ENCODE assay signal across 13 mouse cellular contexts in the genomic region with DNA sequence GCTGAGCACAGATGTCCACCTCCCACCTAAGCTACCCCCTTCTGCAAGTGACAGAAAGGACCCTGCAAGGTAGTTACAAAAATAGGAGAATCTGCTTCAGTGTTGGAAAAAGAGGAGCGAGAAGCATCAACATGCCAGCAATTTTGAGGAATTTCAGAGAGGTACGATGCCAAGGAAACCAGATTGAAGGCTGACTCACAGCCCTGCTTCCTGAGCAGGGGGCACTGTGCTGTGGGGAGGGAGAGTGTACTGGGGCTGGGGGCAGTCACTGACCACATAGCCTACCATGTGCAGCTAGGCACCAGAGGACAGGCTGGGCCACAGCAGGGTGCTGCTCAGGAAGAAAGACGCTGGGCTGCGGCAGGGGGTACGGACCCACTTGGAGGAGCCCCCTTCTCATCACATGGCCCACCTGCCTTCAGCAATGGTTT.
DNase-seq lines count a peak whose midpoint lies in the region; ATAC-seq lines count a peak whose summit lies in the region.
"Had no signal": no experiment of that assay in that cellular context is flagged by ENCODE, and none has a peak within 500 bp of the region (broad histone marks: within the 10 kb centered on the region; RNA-seq: fewer than 3 reads in every experiment).

No protein-coding gene starts in this region.

- intact Hi-C loops in left cerebral cortex, postnatal 14 days (cut with DNase I): no loop called here

- no peaks in the 10 kb centered on the region for H3K9me3 ChIP-seq in forebrain, embryonic 10.5 days
- H3K9me3 ChIP-seq in forebrain, embryonic 16.5 days (ENCODE audit: control insufficient read depth, low read length): no peaks in the 10 kb centered on the region
- no peaks in the 10 kb centered on the region for H3K9me3 ChIP-seq in hindbrain, embryonic 15.5 days
- no peaks in the 10 kb centered on the region for H3K9me3 ChIP-seq in kidney, embryonic 16.5 days (ENCODE audit: low read length)
- H3K9me3 ChIP-seq: heart, embryonic 12.5 days; liver, embryonic 12.5 days had no signal

- H3K27ac ChIP-seq in forebrain, embryonic 10.5 days: peak overlapping the region; percentile 40; the same call in 1 of the 2 replicates
- H3K27ac ChIP-seq in forebrain, embryonic 16.5 days (ENCODE audit: low read length): no peak overlapping the region
- H3K27ac ChIP-seq in hindbrain, embryonic 15.5 days (replicated peaks): 0 out of 2 replicates have a peak overlapping the region, but pooled peaks have one; percentile 20
- no peak overlapping the region for H3K27ac ChIP-seq in kidney, embryonic 16.5 days (ENCODE audit: low read length)
- H3K27ac ChIP-seq: liver, embryonic 12.5 days had no signal

- no peaks in the 10 kb centered on the region for H3K36me3 ChIP-seq in forebrain, embryonic 10.5 days (replicated peaks)
- H3K36me3 ChIP-seq in forebrain, embryonic 16.5 days (ENCODE audit: control insufficient read depth, insufficient read depth): no peaks in the 10 kb centered on the region
- H3K36me3 ChIP-seq in hindbrain, embryonic 15.5 days: no peaks in the 10 kb centered on the region
- H3K36me3 ChIP-seq in kidney, embryonic 16.5 days (ENCODE audit: insufficient read depth, low read length): no peaks in the 10 kb centered on the region
- H3K36me3 ChIP-seq: heart, embryonic 12.5 days; liver, embryonic 12.5 days had no signal

- H3K27me3 ChIP-seq in forebrain, embryonic 10.5 days (ENCODE audit: poor library complexity, severe bottlenecking): no peaks in the 10 kb centered on the region
- H3K27me3 ChIP-seq in forebrain, embryonic 16.5 days (replicated peaks; ENCODE audit: control insufficient read depth, insufficient read depth, low read length): no peaks in the 10 kb centered on the region
- H3K27me3 ChIP-seq in hindbrain, embryonic 15.5 days: no peaks in the 10 kb centered on the region
- no peaks in the 10 kb centered on the region for H3K27me3 ChIP-seq in kidney, embryonic 16.5 days (ENCODE audit: insufficient read depth, low read length)

- ATAC-seq in forebrain, embryonic 16.5 days: no peak
- ATAC-seq in hindbrain, embryonic 15.5 days (ENCODE audit: low FRiP score, low read depth): no peak
- ATAC-seq in erythroblast, adult 5-6 weeks (replicated peaks; ENCODE audit: low FRiP score, poor library complexity, severe bottlenecking): no peak
- ATAC-seq in kidney, embryonic 16.5 days (ENCODE audit: low FRiP score, low TSS enrichment): no peak
- ATAC-seq: liver, embryonic 12.5 days had no signal

- H3K9ac ChIP-seq in forebrain, embryonic 16.5 days (replicated peaks; ENCODE audit: low read depth, low read length): no peak overlapping the region
- H3K9ac ChIP-seq in hindbrain, embryonic 15.5 days: no peak overlapping the region
- no peak overlapping the region for H3K9ac ChIP-seq in kidney, embryonic 16.5 days (replicated peaks; ENCODE audit: low read length)
- H3K9ac ChIP-seq: heart, embryonic 12.5 days; liver, embryonic 12.5 days had no signal

- no peak overlapping the region for H3K4me2 ChIP-seq in forebrain, embryonic 16.5 days (ENCODE audit: low read length)
- H3K4me2 ChIP-seq in hindbrain, embryonic 15.5 days: no peak overlapping the region
- no peak overlapping the region for H3K4me2 ChIP-seq in kidney, embryonic 16.5 days (replicated peaks; ENCODE audit: low read depth, low read length)
- H3K4me2 ChIP-seq: heart, embryonic 12.5 days; liver, embryonic 12.5 days had no signal

- peaks cover 28% of the 10 kb centered on the region for H3K4me1 ChIP-seq in forebrain, embryonic 10.5 days
- peaks cover 5% of the 10 kb centered on the region; the same call in 1 of the 2 replicates for H3K4me1 ChIP-seq in forebrain, embryonic 16.5 days (replicated peaks; ENCODE audit: control insufficient read depth, insufficient read depth, low read length)
- H3K4me1 ChIP-seq in hindbrain, embryonic 15.5 days (replicated peaks): peaks cover 18% of the 10 kb centered on the region
- H3K4me1 ChIP-seq in kidney, embryonic 16.5 days (ENCODE audit: insufficient read depth, low read length): peaks cover 4% of the 10 kb centered on the region; the same call in 1 of the 2 replicates

- H3K4me3 ChIP-seq in forebrain, embryonic 10.5 days: no peak overlapping the region
- H3K4me3 ChIP-seq in forebrain, embryonic 16.5 days (replicated peaks; ENCODE audit: low read length): no peak overlapping the region
- no peak overlapping the region for H3K4me3 ChIP-seq in hindbrain, embryonic 15.5 days
- H3K4me3 ChIP-seq in kidney, embryonic 16.5 days (ENCODE audit: low read length): no peak overlapping the region
- H3K4me3 ChIP-seq: erythroblast, embryonic 14.5 days; heart, embryonic 12.5 days; liver, embryonic 12.5 days had no signal

- 80% methylated on average over 5 of the region's 5 CpGs for WGBS in forebrain, embryonic 10.5 days
- 63% methylated on average over 5 of the region's 5 CpGs for WGBS in forebrain, embryonic 16.5 days
- 75% methylated on average over 5 of the region's 5 CpGs for WGBS in hindbrain, embryonic 15.5 days
- WGBS in kidney, embryonic 16.5 days: 83% methylated on average over 5 of the region's 5 CpGs

- DNase-seq in forebrain, embryonic 10.5 days (ENCODE audit: extremely low spot score, low spot score): no peak
- peak; percentile 51 for DNase-seq in left cerebral cortex, adult 11 months (ENCODE audit: low spot score)
- no peak for DNase-seq in left cerebral cortex, postnatal 14 days (ENCODE audit: low spot score in 2 of 2)
- DNase-seq in cerebellum, adult 18-20 months: peak; percentile 50 to 57
- DNase-seq: kidney, adult 8-10 months; spleen, adult 18-20 months had no signal

Comparison
In these comparisons a context has a peak if more than half of its experiments do, and no peak if none do; other contexts are left out.
1. DNase-seq: peak in left cerebral cortex, adult 11 months (single experiment) and cerebellum, adult 18-20 months (2 of 2); none in forebrain, embryonic 10.5 days (single experiment) and left cerebral cortex, postnatal 14 days (0 of 2).
2. H3K27ac ChIP-seq: peak in forebrain, embryonic 10.5 days (single experiment) and hindbrain, embryonic 15.5 days (single experiment); none in forebrain, embryonic 16.5 days (single experiment) and kidney, embryonic 16.5 days (single experiment).